Mouse (Mus musculus) spleen, adult 2 months (tissue): ENCODE results near the gene Cdc37. TPM values are rescaled to one million over a fixed set of nuclear protein-coding genes. Genes with fewer than 3 reads are reported as not detected.

Source experiments
- DNase-seq, 2 experiments: peaks; one replicate each; pipeline versions ENCODE4 v3.0.0 to v3.0.0-alpha.2; 2012 to 2021; ENCODE audit warnings: low spot score in 2 of 2, low read depth in 1 of 2
- H3K27ac ChIP-seq: fragments of 200-500 bp; 2 replicates; pipeline ENCODE4 v1.5.1; 2012; ENCODE audit warnings: low read length, inconsistent platforms; ENCODE audit not compliant: insufficient read depth
- H3K27me3 ChIP-seq: fragments of 200-500 bp; 2 replicates; pipeline ENCODE4 v1.6.1; 2012; ENCODE audit warnings: mild to moderate bottlenecking, moderate library complexity, low read length, inconsistent platforms; ENCODE audit not compliant: control insufficient read depth, insufficient read depth
- H3K36me3 ChIP-seq: fragments of 200-500 bp; 2 replicates; pipeline ENCODE4 v1.6.1; 2012; ENCODE audit warnings: mild to moderate bottlenecking, low read length, inconsistent platforms; ENCODE audit not compliant: control insufficient read depth, insufficient read depth
- H3K4me1 ChIP-seq: fragments of 200-500 bp; 2 replicates; pipeline ENCODE4 v1.6.1; 2011; ENCODE audit warnings: inconsistent platforms; ENCODE audit not compliant: control insufficient read depth, insufficient read depth, insufficient read length
- H3K4me3 ChIP-seq: fragments of 200-500 bp; 2 replicates; pipeline ENCODE4 v1.5.1; 2011; ENCODE audit warnings: mild to moderate bottlenecking, inconsistent platforms; ENCODE audit not compliant: insufficient read depth, insufficient read length; ENCODE audit errors: extremely low read depth
- CTCF ChIP-seq: fragments of 200-500 bp; IDR thresholded peaks from 2 replicates; pipeline ENCODE4 v1.5.1; 2011; ENCODE audit warnings: mild to moderate bottlenecking, inconsistent platforms; ENCODE audit not compliant: insufficient read depth, insufficient read length, insufficient replicate concordance; ENCODE audit errors: extremely low read depth
- POLR2A ChIP-seq: fragments of 200-500 bp; IDR thresholded peaks from 2 replicates; pipeline ENCODE4 v1.6.1; 2011; ENCODE audit warnings: low read depth, low read length, inconsistent platforms
- WGBS: fragments of 180-500 bp; shearing (Covaris S2); methylation state at CpG from one replicate; pipeline ENCODE4 v1.1.7; 2018; 5-methylcytosine and 5-hydroxymethylcytosine counted together
- polyA plus RNA-seq: library from polyadenylated mRNA; depleted of rRNA; stranded (reverse); fragments of >200 nt; gene quantifications from 2 replicates; pipeline ENCODE4 v1.2.3, GENCODE M21; 2012

Gene Cdc37
- polyA plus RNA-seq, 1 experiment = 44.7 TPM

- no peak overlapping the region for H3K27ac ChIP-seq
- no peak overlapping the region for H3K4me3 ChIP-seq
- WGBS = 79% methylated on average over 3 of the region's 3 CpGs
- TF ChIP-seq POLR2A = no peak
- no peak for TF ChIP-seq CTCF
- no peak for DNase-seq
- no peaks in the 10 kb centered on the region for H3K36me3 ChIP-seq
- no peaks in the 10 kb centered on the region for H3K27me3 ChIP-seq
- peaks cover 26% of the 10 kb centered on the region for H3K4me1 ChIP-seq
Measured at GRCm38 (mm10) chr9:21193786-21194185, 44.0 kb upstream of the Cdc37 start.

- Histone ChIP-seq H3K4me3 (no peak overlapping the region), H3K4me1 (peaks cover 10% of the 10 kb centered on the region; the same call in 1 of the 2 replicates), H3K36me3 (no peaks in the 10 kb centered on the region), H3K27ac (no peak overlapping the region), H3K27me3 (no peaks in the 10 kb centered on the region)
- no peak for TF ChIP-seq POLR2A
- no peak for TF ChIP-seq CTCF
- WGBS = 82% methylated on average over 3 of the region's 3 CpGs
- DNase-seq = no peak
Measured at GRCm38 (mm10) chr9:21190670-21191069, 40.9 kb upstream of the Cdc37 start.

- TF ChIP-seq POLR2A = no peak
- peak; percentile 11; the same call in 1 of the 2 replicates for TF ChIP-seq CTCF
- no peaks in the 10 kb centered on the region for H3K36me3 ChIP-seq
Measured at GRCm38 (mm10) chr9:21189905-21190304, 40.1 kb upstream of the Cdc37 start.

GRCm38 (mm10) chr9:21185436-21185835 lies 35.7 kb upstream of the Cdc37 start:
- DNase-seq = no peak
- H3K27me3 ChIP-seq = no peaks in the 10 kb centered on the region
- no peaks in the 10 kb centered on the region for H3K36me3 ChIP-seq
- H3K27ac ChIP-seq = no peak overlapping the region
- WGBS = 92% methylated on average over 5 of the region's 5 CpGs
- H3K4me3 ChIP-seq = no peak overlapping the region
- peaks cover 14% of the 10 kb centered on the region for H3K4me1 ChIP-seq
- no peak for TF ChIP-seq POLR2A

More at GRCm38 (mm10) chr9:21189905-21190304, 40.1 kb upstream of the Cdc37 start:
- peaks cover 5% of the 10 kb centered on the region; the same call in 1 of the 2 replicates for H3K4me1 ChIP-seq
- no peaks in the 10 kb centered on the region for H3K27me3 ChIP-seq
- H3K27ac ChIP-seq = no peak overlapping the region
- WGBS = 49% methylated on average over 7 of the region's 7 CpGs
- DNase-seq = peak in 1 of 2 experiments; percentile 39
- H3K4me3 ChIP-seq = no peak overlapping the region

GRCm38 (mm10) chr9:21184733-21185132 lies 35.0 kb upstream of the Cdc37 start:
- Histone ChIP-seq H3K36me3 (no peaks in the 10 kb centered on the region), H3K4me3 (no peak overlapping the region), H3K4me1 (peaks cover 14% of the 10 kb centered on the region), H3K27me3 (no peaks in the 10 kb centered on the region), H3K27ac (no peak overlapping the region)
- TF ChIP-seq POLR2A (no peak), CTCF (no peak)
- WGBS = 62% methylated on average over 2 of the region's 2 CpGs
- no peak for DNase-seq

GRCm38 (mm10) chr9:21183905-21184413 lies 34.2 kb upstream of the Cdc37 start:
- Histone ChIP-seq H3K4me3 (peak overlapping the region; percentile 54), H3K4me1 (peaks cover 14% of the 10 kb centered on the region), H3K27me3 (no peaks in the 10 kb centered on the region), H3K27ac (no peak overlapping the region), H3K36me3 (no peaks in the 10 kb centered on the region)
- peak in 1 of 2 experiments; percentile 66 for DNase-seq
- peak; percentile 22; the same call in 1 of the 2 replicates for TF ChIP-seq CTCF
- no peak for TF ChIP-seq POLR2A
- 2% methylated on average over 34 of the region's 34 CpGs for WGBS

- TF ChIP-seq CTCF = no peak
- WGBS = 46% methylated on average over 6 of the region's 6 CpGs
- H3K27me3 ChIP-seq = no peaks in the 10 kb centered on the region
- peaks cover 14% of the 10 kb centered on the region for H3K4me1 ChIP-seq
- no peak for DNase-seq
- no peak overlapping the region for H3K4me3 ChIP-seq
- H3K27ac ChIP-seq = no peak overlapping the region
- no peaks in the 10 kb centered on the region for H3K36me3 ChIP-seq
Measured at GRCm38 (mm10) chr9:21183421-21183820, 33.6 kb upstream of the Cdc37 start.
